Comparison of ENCODE assay signal across 19 mouse cellular contexts in the genomic region with DNA sequence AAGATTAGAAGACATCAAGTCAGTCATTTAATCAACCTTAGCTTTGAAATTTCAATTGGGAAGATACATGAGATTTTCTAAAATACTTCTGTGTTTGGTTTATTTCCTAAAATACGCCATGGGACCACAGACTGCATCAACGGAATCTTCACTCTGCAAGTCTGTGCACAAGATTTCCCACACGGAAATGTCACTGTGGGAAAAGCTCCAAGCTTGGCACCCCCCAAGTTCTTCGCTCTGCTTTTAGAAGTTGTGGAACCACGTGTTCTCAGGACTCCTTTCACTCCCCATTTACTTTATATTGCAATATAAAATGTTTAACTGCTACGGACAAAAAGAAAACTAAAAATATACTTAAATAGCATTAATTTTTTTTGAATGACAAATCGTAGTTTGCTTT.
"Had no signal": no experiment of that assay in that cellular context is flagged by ENCODE, and none has a peak within 500 bp of the region (broad histone marks: within the 10 kb centered on the region; RNA-seq: fewer than 3 reads in every experiment).

No protein-coding gene starts in this region.

- H3K36me3 ChIP-seq: liver, embryonic 13.5 days; liver, embryonic 15.5 days; lung, embryonic 15.5 days; midbrain, embryonic 13.5 days; midbrain, embryonic 15.5 days; neural tube, embryonic 12.5 days; stomach, embryonic 15.5 days had no signal

- H3K4me2 ChIP-seq: liver, embryonic 13.5 days; liver, embryonic 15.5 days; lung, embryonic 15.5 days; midbrain, embryonic 11.5 days; midbrain, embryonic 13.5 days; midbrain, embryonic 15.5 days; neural tube, embryonic 12.5 days; stomach, embryonic 15.5 days had no signal

- H3K9me3 ChIP-seq: liver, embryonic 13.5 days; liver, embryonic 15.5 days; lung, embryonic 15.5 days; midbrain, embryonic 13.5 days; midbrain, embryonic 15.5 days; neural tube, embryonic 12.5 days; stomach, embryonic 15.5 days had no signal

- H3K4me1 ChIP-seq: liver, embryonic 13.5 days; liver, embryonic 15.5 days; megakaryocyte, embryonic 14.5 days; neural tube, embryonic 12.5 days; stomach, embryonic 15.5 days had no signal

- H3K27me3 ChIP-seq: liver, embryonic 13.5 days; liver, embryonic 15.5 days; lung, embryonic 15.5 days; megakaryocyte, embryonic 14.5 days; midbrain, embryonic 13.5 days; midbrain, embryonic 15.5 days; neural tube, embryonic 12.5 days; stomach, embryonic 15.5 days had no signal

- ATAC-seq: liver, postnatal 0 days; lung, postnatal 0 days; midbrain, embryonic 13.5 days; midbrain, embryonic 15.5 days had no signal

- DNase-seq: liver, embryonic 13.5 days; liver, postnatal 0 days; lung, adult 2 months; lung, postnatal 14 days; lung, postnatal 36 days; thymus, adult 2 months; thymus, postnatal 25 days; thymus, postnatal 4 days had no signal

- H3K9ac ChIP-seq: liver, embryonic 13.5 days; liver, embryonic 15.5 days; liver, postnatal 0 days; lung, embryonic 15.5 days; midbrain, embryonic 13.5 days; midbrain, embryonic 15.5 days; neural tube, embryonic 12.5 days; stomach, embryonic 15.5 days had no signal

- H3K4me3 ChIP-seq: liver, embryonic 13.5 days; liver, embryonic 15.5 days; lung, embryonic 15.5 days; megakaryocyte, embryonic 14.5 days; midbrain, embryonic 13.5 days; midbrain, embryonic 15.5 days; neural tube, embryonic 12.5 days; stomach, embryonic 15.5 days had no signal

- H3K27ac ChIP-seq: liver, embryonic 13.5 days; liver, embryonic 15.5 days; lung, embryonic 15.5 days; macrophage; midbrain, embryonic 13.5 days; midbrain, embryonic 15.5 days; neural tube, embryonic 12.5 days; stomach, embryonic 15.5 days; stomach, postnatal 0 days had no signal
